Mouse (Mus musculus): ENCODE measurements around the gene Cbx4. TPM values are rescaled to one million over a fixed set of nuclear protein-coding genes. Genes with fewer than 3 reads are reported as not detected.

Cbx4 gene
- polyA plus RNA-seq, 1 experiment from 2014 or later: 4.8 TPM

DNA sequence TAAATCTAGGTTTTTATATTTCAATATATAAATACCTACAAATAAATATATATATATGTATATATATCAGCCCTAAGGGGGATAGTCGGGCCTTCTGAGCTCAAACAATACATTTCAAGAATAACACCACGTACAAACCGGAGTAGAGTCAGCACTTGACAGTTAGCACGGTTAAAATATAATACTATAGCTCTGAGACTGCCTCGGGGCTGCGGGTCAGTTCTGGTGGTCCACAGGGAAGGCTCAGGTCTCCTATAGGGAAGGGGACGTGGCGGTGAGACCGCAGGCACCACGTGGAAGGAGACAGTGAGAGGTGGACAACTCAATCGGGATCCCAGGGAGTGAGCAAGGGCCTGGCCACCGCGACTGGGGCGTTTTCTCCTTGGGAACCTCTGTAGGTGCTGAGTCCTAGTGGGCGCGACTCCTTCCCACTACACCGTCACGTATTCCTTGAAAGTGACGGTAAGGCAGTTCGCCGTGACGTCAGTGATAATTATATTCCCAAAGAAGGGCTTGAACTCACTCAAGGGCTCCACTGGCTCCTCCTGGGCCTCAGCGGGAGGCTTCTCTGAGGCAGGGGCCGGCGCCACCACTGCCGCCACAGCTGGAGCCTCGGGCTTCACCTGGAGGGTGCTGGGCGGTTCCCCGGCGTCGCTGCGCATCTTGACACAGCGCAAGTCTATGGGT is 5.4 kb downstream of the Cbx4 start:
- DNase-seq (ENCODE audit: low spot score): no peak

DNA sequence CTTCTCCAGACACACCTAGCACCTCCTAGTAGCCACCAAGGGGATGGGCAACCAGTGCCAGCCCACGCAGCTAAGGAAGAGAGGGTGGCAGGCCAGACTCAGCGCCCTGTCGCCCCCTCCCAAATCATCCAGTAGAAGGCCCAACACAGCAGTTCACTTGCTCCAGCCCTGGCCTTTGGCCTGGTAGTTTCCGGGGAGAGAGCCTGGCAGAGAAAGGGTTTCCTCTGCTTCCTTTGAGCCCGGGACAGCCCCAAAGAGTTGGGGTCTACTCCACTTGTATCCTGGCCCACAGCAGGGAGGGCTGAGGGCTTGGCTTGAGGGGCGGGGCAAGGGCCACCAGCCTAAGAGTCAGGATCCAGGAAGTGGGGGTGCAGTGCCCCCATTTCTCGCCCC is 6.6 kb downstream of the Cbx4 start:
- ATAC-seq (replicated peaks; ENCODE audit: insufficient number of reproducible peaks, low FRiP score, low TSS enrichment, low read depth) (no peak), DNase-seq (ENCODE audit: low spot score) (no peak)
- Histone ChIP-seq H3K4me3 (ENCODE audit: low read depth, low read length) (no peak overlapping the region), H3K4me2 (ENCODE audit: low read depth, low read length) (no peak overlapping the region; the same call in 1 of the 2 replicates), H3K4me1 (ENCODE audit: control insufficient read depth, insufficient read depth, low read length) (peaks cover 46% of the 10 kb centered on the region), H3K9me3 (replicated peaks; ENCODE audit: control insufficient read depth, low read length) (no peaks in the 10 kb centered on the region), H3K9ac (replicated peaks; ENCODE audit: low read length) (no peak overlapping the region; the same call in 1 of the 2 replicates), H3K27ac (replicated peaks; ENCODE audit: low read depth, low read length) (no peak overlapping the region), H3K27me3 (ENCODE audit: control insufficient read depth, insufficient read depth, low read length) (peaks cover 49% of the 10 kb centered on the region), H3K36me3 (replicated peaks; ENCODE audit: control insufficient read depth, insufficient read depth, low read depth, low read length) (no peaks in the 10 kb centered on the region; the same call in 1 of the 2 replicates)
- 15% methylated on average over 7 of the region's 7 CpGs for WGBS

More for the DNA sequence above, 5.4 kb downstream of the Cbx4 start:
- no peak overlapping the region for H3K27ac ChIP-seq (replicated peaks; ENCODE audit: low read depth, low read length)
- ATAC-seq (replicated peaks; ENCODE audit: insufficient number of reproducible peaks, low FRiP score, low TSS enrichment, low read depth): no peak
- no peak overlapping the region for H3K4me2 ChIP-seq (ENCODE audit: low read depth, low read length)
- no peaks in the 10 kb centered on the region; the same call in 1 of the 2 replicates for H3K36me3 ChIP-seq (replicated peaks; ENCODE audit: control insufficient read depth, insufficient read depth, low read depth, low read length)
- peaks cover 48% of the 10 kb centered on the region for H3K4me1 ChIP-seq (ENCODE audit: control insufficient read depth, insufficient read depth, low read length)
- H3K9ac ChIP-seq (replicated peaks; ENCODE audit: low read length): no peak overlapping the region; the same call in 1 of the 2 replicates
- H3K4me3 ChIP-seq (ENCODE audit: low read depth, low read length): peak overlapping the region; percentile 8; the same call in 1 of the 2 replicates
- peaks cover 49% of the 10 kb centered on the region for H3K27me3 ChIP-seq (ENCODE audit: control insufficient read depth, insufficient read depth, low read length)
- WGBS: 14% methylated on average over 33 of the region's 33 CpGs
- no peaks in the 10 kb centered on the region for H3K9me3 ChIP-seq (replicated peaks; ENCODE audit: control insufficient read depth, low read length)

- Histone ChIP-seq H3K9ac (replicated peaks; ENCODE audit: low read length) (peak overlapping the region; percentile 32), H3K27me3 (ENCODE audit: control insufficient read depth, insufficient read depth, low read length) (peaks cover 48% of the 10 kb centered on the region), H3K9me3 (replicated peaks; ENCODE audit: control insufficient read depth, low read length) (no peaks in the 10 kb centered on the region), H3K4me1 (ENCODE audit: control insufficient read depth, insufficient read depth, low read length) (peaks cover 42% of the 10 kb centered on the region), H3K4me3 (ENCODE audit: low read depth, low read length) (no peak overlapping the region), H3K4me2 (ENCODE audit: low read depth, low read length) (peak overlapping the region; percentile 13; the same call in 1 of the 2 replicates), H3K36me3 (replicated peaks; ENCODE audit: control insufficient read depth, insufficient read depth, low read depth, low read length) (no peaks in the 10 kb centered on the region; the same call in 1 of the 2 replicates), H3K27ac (replicated peaks; ENCODE audit: low read depth, low read length) (no peak overlapping the region)
- DNase-seq (ENCODE audit: low spot score): peak; percentile 39
- ATAC-seq (replicated peaks; ENCODE audit: insufficient number of reproducible peaks, low FRiP score, low TSS enrichment, low read depth): peak; percentile 47; the same call in 1 of the 2 replicates
- WGBS: 2% methylated on average over 20 of the region's 27 CpGs
Observed at GRCm38 (mm10) chr11:119078691-119079444, 7.2 kb downstream of the Cbx4 start.

DNA sequence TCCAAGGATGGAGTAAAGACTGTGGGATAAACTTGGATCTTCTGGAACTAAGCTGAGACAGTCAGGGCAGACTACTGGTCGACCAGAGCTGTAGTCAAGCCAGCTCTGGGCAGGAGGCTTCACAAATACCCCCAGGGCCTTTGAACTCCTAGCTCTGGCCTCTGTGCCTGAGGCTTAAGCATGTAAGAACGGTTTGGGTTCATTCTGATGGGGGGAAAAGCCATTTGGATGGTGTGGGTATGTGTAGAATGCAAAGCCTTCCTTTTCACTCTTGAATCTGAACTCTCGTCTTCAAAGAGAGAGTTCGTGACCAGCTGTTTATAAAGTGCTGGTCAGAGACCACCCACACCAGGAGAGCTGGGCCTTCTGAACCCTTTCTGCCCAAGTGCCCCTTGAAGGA is 8.3 kb downstream of the Cbx4 start:
- H3K4me3 ChIP-seq (ENCODE audit: low read depth, low read length): no peak overlapping the region
- WGBS: 77% methylated on average over 4 of the region's 4 CpGs
- no peak for DNase-seq (ENCODE audit: low spot score)
- H3K9me3 ChIP-seq (replicated peaks; ENCODE audit: control insufficient read depth, low read length): no peaks in the 10 kb centered on the region
- H3K27me3 ChIP-seq (ENCODE audit: control insufficient read depth, insufficient read depth, low read length): peaks cover 38% of the 10 kb centered on the region
- H3K4me1 ChIP-seq (ENCODE audit: control insufficient read depth, insufficient read depth, low read length): peaks cover 31% of the 10 kb centered on the region
- no peak overlapping the region for H3K4me2 ChIP-seq (ENCODE audit: low read depth, low read length)
- no peak overlapping the region for H3K27ac ChIP-seq (replicated peaks; ENCODE audit: low read depth, low read length)
- H3K36me3 ChIP-seq (replicated peaks; ENCODE audit: control insufficient read depth, insufficient read depth, low read depth, low read length): no peaks in the 10 kb centered on the region; the same call in 1 of the 2 replicates
- H3K9ac ChIP-seq (replicated peaks; ENCODE audit: low read length): no peak overlapping the region
- no peak for ATAC-seq (replicated peaks; ENCODE audit: insufficient number of reproducible peaks, low FRiP score, low TSS enrichment, low read depth)

- peaks cover 18% of the 10 kb centered on the region for H3K27me3 ChIP-seq (ENCODE audit: control insufficient read depth, insufficient read depth, low read length)
- H3K9me3 ChIP-seq (replicated peaks; ENCODE audit: control insufficient read depth, low read length): no peaks in the 10 kb centered on the region
- H3K4me1 ChIP-seq (ENCODE audit: control insufficient read depth, insufficient read depth, low read length): peaks cover 15% of the 10 kb centered on the region
- 83% methylated on average over 5 of the region's 5 CpGs for WGBS
- no peak overlapping the region for H3K4me3 ChIP-seq (ENCODE audit: low read depth, low read length)
- ATAC-seq (replicated peaks; ENCODE audit: insufficient number of reproducible peaks, low FRiP score, low TSS enrichment, low read depth): no peak
- no peaks in the 10 kb centered on the region for H3K36me3 ChIP-seq (replicated peaks; ENCODE audit: control insufficient read depth, insufficient read depth, low read depth, low read length)
- no peak overlapping the region for H3K27ac ChIP-seq (replicated peaks; ENCODE audit: low read depth, low read length)
- DNase-seq (ENCODE audit: low spot score): no peak
- no peak overlapping the region for H3K4me2 ChIP-seq (ENCODE audit: low read depth, low read length)
- no peak overlapping the region for H3K9ac ChIP-seq (replicated peaks; ENCODE audit: low read length)
Observed at GRCm38 (mm10) chr11:119075805-119076204, 10.2 kb downstream of the Cbx4 start.

DNA sequence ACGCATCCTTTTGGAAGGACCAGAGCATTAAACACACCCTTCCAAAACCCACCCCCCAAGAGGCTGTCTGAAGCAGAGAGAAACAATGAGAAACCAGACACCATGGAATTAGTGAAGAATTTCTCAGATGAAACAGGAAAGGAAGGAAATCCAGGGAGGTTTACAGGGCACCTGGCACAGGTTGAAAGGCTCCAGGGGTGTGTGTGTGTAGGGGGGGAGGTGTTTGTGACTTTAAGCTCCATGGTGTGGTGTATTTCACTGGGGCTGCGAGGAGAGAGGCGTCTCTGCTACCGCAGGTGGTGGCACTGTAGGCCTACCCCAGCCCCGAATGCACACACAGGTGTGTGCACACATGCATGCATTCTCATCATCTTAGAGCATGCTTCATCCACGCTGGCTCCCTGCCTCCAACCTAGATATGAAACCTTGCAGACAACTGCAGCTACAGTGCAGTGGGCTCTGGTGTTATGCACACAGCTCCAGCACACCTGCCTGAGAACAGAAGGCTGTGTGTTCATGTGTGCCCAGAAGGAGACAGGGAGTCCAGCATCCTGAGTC is 12.1 kb downstream of the Cbx4 start:
- 59% methylated on average over 6 of the region's 6 CpGs for WGBS
- no peak; the same call in 1 of the 2 replicates for ATAC-seq (replicated peaks; ENCODE audit: insufficient number of reproducible peaks, low FRiP score, low TSS enrichment, low read depth)
- no peak overlapping the region for H3K9ac ChIP-seq (replicated peaks; ENCODE audit: low read length)

DNA sequence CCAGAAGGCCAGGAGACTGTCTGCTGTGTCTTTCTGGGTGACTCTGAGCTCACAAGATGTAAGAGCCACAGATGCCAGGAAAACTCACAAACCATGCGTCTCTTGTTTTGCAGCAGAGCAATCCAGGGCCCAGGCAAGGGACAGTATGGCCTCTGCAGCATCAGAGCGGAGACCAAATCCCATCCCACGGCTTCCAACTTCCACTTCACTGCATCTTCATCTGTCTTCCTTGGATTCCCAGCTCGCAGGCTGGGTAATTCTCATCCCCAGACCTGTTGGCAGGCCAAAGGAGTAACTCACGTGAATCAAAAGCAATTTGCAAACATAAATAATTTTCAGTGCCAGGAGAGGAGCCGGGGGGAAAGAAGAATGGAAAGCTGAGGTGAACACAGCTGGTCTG is 13.0 kb downstream of the Cbx4 start:
- H3K36me3 ChIP-seq (replicated peaks; ENCODE audit: control insufficient read depth, insufficient read depth, low read depth, low read length): no peaks in the 10 kb centered on the region
- no peak for ATAC-seq (replicated peaks; ENCODE audit: insufficient number of reproducible peaks, low FRiP score, low TSS enrichment, low read depth)
- no peaks in the 10 kb centered on the region for H3K27me3 ChIP-seq (ENCODE audit: control insufficient read depth, insufficient read depth, low read length)
- no peak overlapping the region; the same call in 1 of the 2 replicates for H3K9ac ChIP-seq (replicated peaks; ENCODE audit: low read length)
- H3K4me1 ChIP-seq (ENCODE audit: control insufficient read depth, insufficient read depth, low read length): no peaks in the 10 kb centered on the region
- no peak overlapping the region for H3K27ac ChIP-seq (replicated peaks; ENCODE audit: low read depth, low read length)
- H3K9me3 ChIP-seq (replicated peaks; ENCODE audit: control insufficient read depth, low read length): no peaks in the 10 kb centered on the region
- no peak overlapping the region for H3K4me3 ChIP-seq (ENCODE audit: low read depth, low read length)
- 66% methylated on average over 6 of the region's 6 CpGs for WGBS
- no peak for DNase-seq (ENCODE audit: low spot score)
- no peak overlapping the region for H3K4me2 ChIP-seq (ENCODE audit: low read depth, low read length)

More for the DNA sequence above, 12.1 kb downstream of the Cbx4 start:
- DNase-seq (ENCODE audit: low spot score): no peak
- Histone ChIP-seq H3K9me3 (replicated peaks; ENCODE audit: control insufficient read depth, low read length) (no peaks in the 10 kb centered on the region), H3K4me3 (ENCODE audit: low read depth, low read length) (no peak overlapping the region), H3K4me2 (ENCODE audit: low read depth, low read length) (no peak overlapping the region), H3K36me3 (replicated peaks; ENCODE audit: control insufficient read depth, insufficient read depth, low read depth, low read length) (no peaks in the 10 kb centered on the region), H3K4me1 (ENCODE audit: control insufficient read depth, insufficient read depth, low read length) (peaks cover 4% of the 10 kb centered on the region), H3K27me3 (ENCODE audit: control insufficient read depth, insufficient read depth, low read length) (peaks cover 3% of the 10 kb centered on the region; the same call in 1 of the 2 replicates), H3K27ac (replicated peaks; ENCODE audit: low read depth, low read length) (no peak overlapping the region)

Measured in embryonic facial prominence, embryonic 11.5 days (tissue).